ENCODE assay signal across 7 mouse cellular contexts in genomic region chr11:113132078-113133064, GRCm38 (mm10).
DNase-seq lines count a peak whose midpoint lies in the region; ATAC-seq lines count a peak whose summit lies in the region.

No protein-coding gene starts in this region.

- 82% methylated on average over 23 of the region's 23 CpGs for WGBS in midbrain, embryonic 10.5 days
- 73% methylated on average over 23 of the region's 23 CpGs for WGBS in midbrain, embryonic 14.5 days
- WGBS in embryonic facial prominence, embryonic 15.5 days: 53% methylated on average over 23 of the region's 23 CpGs
- 72% methylated on average over 23 of the region's 23 CpGs for WGBS in midbrain, embryonic 15.5 days

- H3K9me3 ChIP-seq in midbrain, embryonic 10.5 days (replicated peaks): no peaks in the 10 kb centered on the region
- H3K9me3 ChIP-seq in midbrain, embryonic 14.5 days (ENCODE audit: control insufficient read depth, low read length): no peaks in the 10 kb centered on the region
- no peaks in the 10 kb centered on the region for H3K9me3 ChIP-seq in embryonic facial prominence, embryonic 15.5 days (replicated peaks)
- no peaks in the 10 kb centered on the region for H3K9me3 ChIP-seq in midbrain, embryonic 15.5 days

- H3K4me3 ChIP-seq in midbrain, embryonic 10.5 days: no peak overlapping the region
- no peak overlapping the region for H3K4me3 ChIP-seq in midbrain, embryonic 14.5 days (replicated peaks; ENCODE audit: low read depth, low read length)
- no peak overlapping the region for H3K4me3 ChIP-seq in embryonic facial prominence, embryonic 15.5 days (replicated peaks)
- no peak overlapping the region for H3K4me3 ChIP-seq in midbrain, embryonic 15.5 days

- peaks cover 28% of the 10 kb centered on the region for H3K4me1 ChIP-seq in midbrain, embryonic 10.5 days
- no peaks in the 10 kb centered on the region for H3K4me1 ChIP-seq in midbrain, embryonic 14.5 days (ENCODE audit: control insufficient read depth, insufficient read depth, low read length)
- H3K4me1 ChIP-seq in embryonic facial prominence, embryonic 15.5 days: peaks cover 20% of the 10 kb centered on the region
- no peaks in the 10 kb centered on the region for H3K4me1 ChIP-seq in midbrain, embryonic 15.5 days

- no peak for DNase-seq in midbrain, embryonic 10.5 days (ENCODE audit: low spot score)
- DNase-seq in midbrain, embryonic 14.5 days: no peak
- DNase-seq in left cerebral cortex, postnatal 14 days (ENCODE audit: low spot score in 2 of 2): peak; percentile 30 to 31
- DNase-seq in gastrocnemius, postnatal 10 days: no peak
- DNase-seq in MN1 (ENCODE audit: low spot score): no peak

- H3K27me3 ChIP-seq in midbrain, embryonic 10.5 days (ENCODE audit: low read depth, poor library complexity, severe bottlenecking): no peaks in the 10 kb centered on the region
- H3K27me3 ChIP-seq in midbrain, embryonic 14.5 days (ENCODE audit: control insufficient read depth, insufficient read depth, low read length): no peaks in the 10 kb centered on the region
- H3K27me3 ChIP-seq in embryonic facial prominence, embryonic 15.5 days: no peaks in the 10 kb centered on the region
- no peaks in the 10 kb centered on the region for H3K27me3 ChIP-seq in midbrain, embryonic 15.5 days (replicated peaks)

- 0 out of 2 replicates have a peak, but pooled peaks cover 9% of the 10 kb centered on the region for H3K36me3 ChIP-seq in midbrain, embryonic 10.5 days
- 0 out of 2 replicates have a peak, but pooled peaks cover 2% of the 10 kb centered on the region for H3K36me3 ChIP-seq in midbrain, embryonic 14.5 days (ENCODE audit: control insufficient read depth, insufficient read depth, low read length)
- no peaks in the 10 kb centered on the region for H3K36me3 ChIP-seq in embryonic facial prominence, embryonic 15.5 days
- H3K36me3 ChIP-seq in midbrain, embryonic 15.5 days (replicated peaks): no peaks in the 10 kb centered on the region

- no peak overlapping the region for H3K4me2 ChIP-seq in midbrain, embryonic 14.5 days (ENCODE audit: low read length)
- no peak overlapping the region for H3K4me2 ChIP-seq in embryonic facial prominence, embryonic 15.5 days (replicated peaks)
- H3K4me2 ChIP-seq in midbrain, embryonic 15.5 days: no peak overlapping the region

- intact Hi-C loops in left cerebral cortex, postnatal 14 days (cut with DNase I): no loop called here

- ATAC-seq in midbrain, embryonic 14.5 days (ENCODE audit: low FRiP score, low TSS enrichment): no peak
- ATAC-seq in embryonic facial prominence, embryonic 15.5 days (ENCODE audit: insufficient number of reproducible peaks, low FRiP score, low TSS enrichment, low read depth): peak; percentile 45; the same call in 1 of the 2 replicates
- ATAC-seq in midbrain, embryonic 15.5 days (replicated peaks): 0 out of 2 replicates have a peak, but pooled peaks have one; percentile 45

- no peak overlapping the region for H3K9ac ChIP-seq in midbrain, embryonic 14.5 days (replicated peaks; ENCODE audit: low read length)
- H3K9ac ChIP-seq in embryonic facial prominence, embryonic 15.5 days: no peak overlapping the region
- no peak overlapping the region for H3K9ac ChIP-seq in midbrain, embryonic 15.5 days

- H3K27ac ChIP-seq in midbrain, embryonic 10.5 days (replicated peaks): peak overlapping the region; percentile 38; the same call in 1 of the 2 replicates
- H3K27ac ChIP-seq in midbrain, embryonic 14.5 days (replicated peaks; ENCODE audit: low read depth, low read length): no peak overlapping the region
- H3K27ac ChIP-seq in embryonic facial prominence, embryonic 15.5 days (replicated peaks): no peak overlapping the region
- H3K27ac ChIP-seq in midbrain, embryonic 15.5 days: 0 out of 2 replicates have a peak overlapping the region, but pooled peaks have one; percentile 16

Comparison
In these comparisons a context has a peak if more than half of its experiments do, and no peak if none do; other contexts are left out.
1. H3K27ac ChIP-seq: peak in midbrain, embryonic 10.5 days (single experiment) and midbrain, embryonic 15.5 days (single experiment); none in midbrain, embryonic 14.5 days (single experiment) and embryonic facial prominence, embryonic 15.5 days (single experiment).
2. DNase-seq: peak in left cerebral cortex, postnatal 14 days (2 of 2); none in midbrain, embryonic 10.5 days (single experiment), midbrain, embryonic 14.5 days (single experiment), gastrocnemius, postnatal 10 days (single experiment) and MN1 (single experiment).